Mouse (Mus musculus) skeletal muscle tissue, adult 2 months (tissue): ENCODE results near the gene Rgs4.

ENCODE experiments used
- DNase-seq: peaks from one replicate; pipeline ENCODE4 v3.0.0-alpha.2; 2012; ENCODE audit warnings: low read depth, low spot score

The Rgs4 gene

GRCm38 (mm10) chr1:169747473-169747872 is at the start of gene Rgs4:
Rgs4 (minus strand) TSS chr1:169747642.
- DNase-seq = peak; percentile 35

DNA sequence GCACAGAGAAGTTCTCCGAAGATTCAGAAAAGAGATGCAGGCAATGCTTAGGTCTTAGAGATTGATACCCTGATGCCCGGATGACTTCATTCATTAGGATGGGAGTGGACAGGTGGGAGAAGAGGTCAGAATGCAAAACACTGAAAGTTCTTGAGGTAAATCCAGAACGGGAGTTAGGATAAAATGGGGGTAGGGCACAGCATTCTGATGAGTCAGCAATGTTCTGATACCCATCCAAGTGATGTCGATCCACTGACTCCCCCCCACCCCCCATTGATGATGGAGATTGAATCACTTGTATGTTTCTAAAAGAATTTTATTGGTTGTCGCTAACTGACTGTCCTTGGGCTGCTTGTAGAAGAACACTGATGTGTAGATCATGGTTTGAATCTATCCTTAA is 45.0 kb upstream of the Rgs4 start:
- no peak for DNase-seq

- DNase-seq = no peak
These were observed 38.5 kb upstream of the Rgs4 start for GRCm38 (mm10) chr1:169785981-169786380.

DNA sequence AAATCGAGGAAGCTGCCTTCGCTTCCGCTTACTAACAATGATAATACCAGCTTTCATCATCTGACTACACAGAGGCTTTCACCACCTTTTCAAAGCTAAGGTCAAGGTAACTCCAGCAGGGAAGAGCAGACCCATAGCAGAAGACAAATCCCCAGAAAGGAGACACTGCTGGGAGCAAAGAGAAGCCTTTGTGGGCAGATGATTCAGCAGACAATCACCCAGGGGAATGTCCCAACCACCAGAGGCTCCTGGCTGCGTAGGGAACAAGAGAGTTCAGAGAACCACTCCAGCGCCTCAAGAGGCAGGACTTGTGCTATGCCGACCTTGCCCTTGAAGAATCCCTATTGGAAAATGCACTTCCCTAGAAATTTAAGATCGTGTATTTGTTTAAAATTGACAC is 29.1 kb upstream of the Rgs4 start:
- no peak for DNase-seq

GRCm38 (mm10) chr1:169764619-169764955 is 17.1 kb upstream of the Rgs4 start:
- no peak for DNase-seq

DNA sequence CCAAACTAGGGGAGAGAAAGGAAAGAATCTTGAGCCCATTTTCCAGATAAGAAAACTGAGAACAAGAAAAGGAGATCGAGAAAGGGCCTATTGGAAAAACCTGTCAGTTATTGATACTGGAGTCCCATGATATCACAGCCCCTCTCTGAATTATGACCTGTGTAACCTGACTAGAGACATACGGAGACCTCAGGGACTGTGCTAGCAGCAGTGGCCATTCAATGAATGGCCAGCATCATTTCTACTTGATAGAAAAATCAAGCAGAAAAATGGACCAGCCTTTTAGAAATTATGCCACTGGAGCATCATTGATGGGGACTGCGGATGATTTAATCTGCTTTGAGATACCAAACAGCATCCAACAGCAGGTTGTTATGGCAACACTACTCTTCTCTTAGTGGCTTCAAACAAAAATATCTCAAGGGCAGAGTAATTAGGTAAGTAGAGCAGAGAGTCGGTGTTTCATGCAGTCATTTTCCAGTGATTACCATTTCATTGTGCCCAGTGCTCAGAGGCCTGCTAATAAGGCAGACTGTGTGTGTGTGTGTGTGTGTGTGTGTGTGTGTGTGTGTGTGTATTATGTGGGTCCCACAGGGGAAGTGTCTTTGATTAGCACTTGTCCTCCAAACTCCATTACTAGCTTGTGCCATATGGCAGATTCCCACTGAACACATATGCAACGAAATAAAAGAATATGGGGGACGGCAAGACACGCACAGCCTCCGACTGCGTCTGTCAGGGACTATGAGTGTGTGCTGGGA is 16.6 kb upstream of the Rgs4 start:
- DNase-seq = no peak

GRCm38 (mm10) chr1:169762524-169762923 is 15.1 kb upstream of the Rgs4 start:
- no peak for DNase-seq

DNA sequence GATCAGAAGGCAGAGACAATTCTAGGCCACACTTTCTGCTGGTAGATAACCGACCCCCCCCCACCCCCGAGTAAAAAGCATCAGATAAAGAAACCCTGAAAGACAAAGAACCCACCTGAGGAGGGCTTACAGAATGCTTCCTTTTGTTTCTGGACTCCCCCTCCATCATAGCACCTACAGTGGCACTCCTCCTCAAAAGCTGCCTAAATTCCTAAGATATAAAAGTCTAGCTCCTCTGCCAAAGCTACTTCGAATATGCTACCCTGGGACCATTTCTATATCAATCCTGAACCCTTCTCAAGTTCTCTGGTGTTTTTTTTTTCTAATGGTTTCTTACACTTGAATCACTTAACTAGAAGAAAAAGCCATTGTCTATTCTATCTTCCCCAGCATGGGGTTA is 9.1 kb upstream of the Rgs4 start:
- no peak for DNase-seq

GRCm38 (mm10) chr1:169752395-169752794 is 5.0 kb upstream of the Rgs4 start:
- no peak for DNase-seq

GRCm38 (mm10) chr1:169748439-169748838 is 997 bp upstream of the Rgs4 start:
- DNase-seq = no peak

DNA sequence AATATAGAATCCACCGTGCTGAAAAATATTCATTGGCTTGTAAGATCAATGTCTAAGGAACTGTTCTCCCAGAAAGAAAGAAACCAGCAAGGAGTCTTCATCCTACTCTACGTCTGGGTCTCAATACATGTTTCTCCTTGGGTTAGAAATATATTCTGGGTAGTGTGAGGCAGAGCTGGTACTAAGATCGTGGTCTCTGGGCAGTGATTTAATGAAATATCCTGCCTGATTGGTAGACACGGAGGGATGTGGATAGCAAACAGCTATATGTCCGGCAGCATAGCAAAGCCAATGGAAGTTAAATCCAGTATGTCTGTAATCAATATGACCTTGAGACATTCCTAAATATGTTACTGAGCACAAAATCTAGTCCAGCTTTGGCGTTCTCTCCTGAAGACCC is 460 bp upstream of the Rgs4 start:
- no peak for DNase-seq

GRCm38 (mm10) chr1:169741147-169741546 is 6.3 kb downstream of the Rgs4 start:
- DNase-seq = no peak

- peak; percentile 19 for DNase-seq
These were observed 10.2 kb downstream of the Rgs4 start for GRCm38 (mm10) chr1:169737231-169737630.

DNA sequence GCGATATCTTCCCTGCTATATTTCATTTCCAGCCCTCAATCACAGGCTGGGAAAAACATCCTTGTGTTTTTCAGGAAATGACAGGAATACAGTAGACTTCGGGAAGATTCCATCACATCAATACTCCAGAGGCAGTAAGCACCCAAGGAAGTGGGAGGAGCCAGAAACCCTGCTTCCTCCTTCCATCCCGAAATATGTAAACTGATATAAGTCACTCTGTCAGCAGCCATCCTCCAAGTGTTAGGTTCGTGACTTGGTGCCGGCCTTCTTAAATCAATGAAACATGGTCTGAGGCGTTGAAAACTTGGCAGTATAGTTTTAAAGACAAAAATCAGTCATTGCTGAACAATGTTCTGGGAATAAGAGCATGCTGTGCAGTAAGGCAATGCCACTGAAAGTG is 11.3 kb downstream of the Rgs4 start:
- DNase-seq = peak; percentile 11

GRCm38 (mm10) chr1:169730599-169731100 is 16.8 kb downstream of the Rgs4 start:
- DNase-seq = no peak

GRCm38 (mm10) chr1:169726319-169726718 is 21.1 kb downstream of the Rgs4 start:
- DNase-seq = no peak

GRCm38 (mm10) chr1:169721836-169722235 is 25.6 kb downstream of the Rgs4 start:
- DNase-seq = no peak

- no peak for DNase-seq
These were observed 42.9 kb downstream of the Rgs4 start for GRCm38 (mm10) chr1:169704395-169705087.

GRCm38 (mm10) chr1:169699184-169699583 is 48.3 kb downstream of the Rgs4 start:
- DNase-seq = no peak

- no peak for DNase-seq
These were observed 50.2 kb downstream of the Rgs4 start for GRCm38 (mm10) chr1:169697236-169697635.

DNA sequence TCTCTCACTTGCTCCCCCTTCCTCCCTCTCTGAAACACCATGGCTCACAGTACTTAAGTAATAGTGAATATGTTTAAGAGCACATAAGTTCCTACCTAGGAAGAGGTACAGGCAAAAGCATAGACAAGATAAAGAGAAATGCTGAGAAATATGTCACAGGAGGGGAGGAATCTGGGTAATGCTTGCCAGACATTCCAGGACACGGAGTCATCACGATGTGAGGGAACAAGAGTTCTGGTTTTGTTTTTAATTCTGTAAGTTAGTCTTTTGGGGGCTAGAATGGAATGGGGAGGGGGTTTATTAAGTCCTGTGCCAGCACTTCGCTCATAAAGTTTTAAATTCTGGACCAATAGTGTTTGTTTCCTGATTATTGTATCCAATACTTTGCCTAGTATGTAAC is 52.1 kb downstream of the Rgs4 start:
- DNase-seq = no peak

DNA sequence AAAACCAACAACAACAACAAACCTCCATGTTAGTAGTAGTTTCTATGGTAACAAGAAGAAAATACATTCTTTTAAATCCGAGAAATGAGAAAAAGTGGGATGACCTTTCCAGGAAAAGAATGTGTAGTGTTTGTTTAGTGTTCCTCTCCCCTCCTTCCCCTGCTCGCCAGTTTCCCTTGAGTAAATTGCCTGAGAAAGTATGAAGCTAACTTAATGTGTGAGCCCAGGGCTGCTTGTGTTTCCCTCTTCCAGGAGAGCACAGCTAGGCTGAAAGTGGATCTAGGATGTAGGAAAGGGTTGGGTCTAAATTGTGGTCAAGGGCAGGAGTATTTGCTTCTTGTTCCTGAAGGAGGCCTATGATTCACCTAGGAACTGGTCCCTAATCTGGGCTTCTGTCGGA is 53.9 kb downstream of the Rgs4 start:
- DNase-seq = no peak

DNA sequence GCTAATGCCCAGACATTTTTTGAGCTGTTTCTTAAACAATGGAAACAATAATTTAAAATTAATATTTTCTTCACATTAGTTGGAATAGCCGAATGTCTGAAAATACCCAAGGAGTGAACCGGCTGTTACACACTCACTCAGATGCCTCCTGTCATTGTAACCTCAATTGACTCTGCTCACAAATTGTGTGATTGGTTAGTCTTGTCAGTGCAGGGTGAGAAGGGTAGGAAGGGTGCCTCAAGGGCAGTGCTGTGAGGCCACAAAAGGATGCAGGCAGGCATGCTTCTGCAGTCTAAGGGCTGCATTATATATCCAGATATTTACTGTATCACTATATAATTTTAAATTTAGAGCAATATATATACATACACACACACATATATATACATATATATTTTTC is 54.4 kb downstream of the Rgs4 start:
- no peak for DNase-seq
